Mouse (Mus musculus) forebrain, embryonic 13.5 days (tissue): ENCODE measurements around the gene Vamp5. TPM values are rescaled to one million over a fixed set of nuclear protein-coding genes. Genes with fewer than 3 reads are reported as not detected.
A peak's percentile ranks its signal among the peaks of the same experiment; 100 is the strongest.

ENCODE experiments used
- ATAC-seq: fragments of 200-750 bp; cut with Nextera tagmentation; 2 replicates; pipeline ENCODE4 v1.8.0; 2017
- H3K27ac ChIP-seq: fragments of 300-500 bp; sonication (generic); 2 replicates; pipeline ENCODE4 v1.5.1; 2015; ENCODE audit warnings: inconsistent platforms, mild to moderate bottlenecking, moderate library complexity
- H3K27me3 ChIP-seq: fragments of 300-500 bp; sonication (generic); 2 replicates; pipeline ENCODE4 v1.6.1; 2015; ENCODE audit warnings: mild to moderate bottlenecking, inconsistent platforms
- H3K36me3 ChIP-seq: fragments of 300-500 bp; sonication (generic); 2 replicates; pipeline ENCODE4 v1.6.1; 2015; ENCODE audit warnings: mild to moderate bottlenecking, inconsistent platforms; ENCODE audit not compliant: poor library complexity, severe bottlenecking
- H3K4me1 ChIP-seq: fragments of 300-500 bp; sonication (generic); 2 replicates; pipeline ENCODE4 v1.6.1; 2015; ENCODE audit warnings: inconsistent platforms
- H3K4me2 ChIP-seq: fragments of 300-500 bp; sonication (generic); 2 replicates; pipeline ENCODE4 v1.6.1; 2015; ENCODE audit warnings: inconsistent platforms, mild to moderate bottlenecking, moderate library complexity
- H3K4me3 ChIP-seq: fragments of 300-500 bp; sonication (generic); 2 replicates; pipeline ENCODE4 v1.5.1; 2015; ENCODE audit warnings: mild to moderate bottlenecking, inconsistent platforms
- H3K9ac ChIP-seq: fragments of 300-500 bp; sonication (generic); 2 replicates; pipeline ENCODE4 v1.6.1; 2015; ENCODE audit warnings: mild to moderate bottlenecking, inconsistent platforms
- H3K9me3 ChIP-seq: fragments of 300-500 bp; sonication (generic); replicated peaks from 2 replicates; pipeline ENCODE4 v1.6.1; 2016; ENCODE audit warnings: inconsistent platforms
- WGBS: fragments of 180-500 bp; shearing (Covaris S2); methylation state at CpG from one replicate; pipeline ENCODE4 v1.1.7; 2015; 5-methylcytosine and 5-hydroxymethylcytosine counted together
- polyA plus RNA-seq: library from polyadenylated mRNA; unstranded; fragments of >200 nt; fragmentation: Nextera tagmentation; extraction: Ambion mirVana; gene quantifications from 2 replicates; pipeline ENCODE4 v1.2.1, GENCODE M21; 2015

Vamp5 gene
- polyA plus RNA-seq, 1 experiment from 2014 or later: 10.1 TPM

DNA sequence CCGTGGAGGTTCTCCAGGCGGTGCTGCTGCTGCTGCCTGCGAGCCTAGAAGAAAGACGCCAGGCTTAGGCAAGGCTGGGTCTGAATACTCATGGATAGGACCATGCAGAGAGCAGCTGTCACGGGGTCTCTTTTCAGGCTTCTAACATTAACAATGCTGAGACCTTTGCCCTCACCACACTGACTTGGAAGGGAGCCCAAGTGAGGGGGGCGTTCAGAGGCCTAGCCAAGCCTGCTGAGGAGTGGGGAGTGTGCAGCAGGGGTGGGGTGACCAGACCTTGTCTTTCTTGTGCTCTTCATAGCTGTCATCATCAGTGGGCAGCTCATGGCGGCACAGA lies 19.7 kb downstream of the Vamp5 start:
- Histone ChIP-seq H3K4me1 (peaks cover 25% of the 10 kb centered on the region), H3K36me3 (peaks cover 36% of the 10 kb centered on the region), H3K9me3 (no peaks in the 10 kb centered on the region), H3K9ac (no peak overlapping the region), H3K4me2 (no peak overlapping the region), H3K4me3 (no peak overlapping the region), H3K27me3 (0 out of 2 replicates have a peak, but pooled peaks cover 2% of the 10 kb centered on the region), H3K27ac (no peak overlapping the region)
- no peak for ATAC-seq
- WGBS: 71% methylated on average over 7 of the region's 7 CpGs

DNA sequence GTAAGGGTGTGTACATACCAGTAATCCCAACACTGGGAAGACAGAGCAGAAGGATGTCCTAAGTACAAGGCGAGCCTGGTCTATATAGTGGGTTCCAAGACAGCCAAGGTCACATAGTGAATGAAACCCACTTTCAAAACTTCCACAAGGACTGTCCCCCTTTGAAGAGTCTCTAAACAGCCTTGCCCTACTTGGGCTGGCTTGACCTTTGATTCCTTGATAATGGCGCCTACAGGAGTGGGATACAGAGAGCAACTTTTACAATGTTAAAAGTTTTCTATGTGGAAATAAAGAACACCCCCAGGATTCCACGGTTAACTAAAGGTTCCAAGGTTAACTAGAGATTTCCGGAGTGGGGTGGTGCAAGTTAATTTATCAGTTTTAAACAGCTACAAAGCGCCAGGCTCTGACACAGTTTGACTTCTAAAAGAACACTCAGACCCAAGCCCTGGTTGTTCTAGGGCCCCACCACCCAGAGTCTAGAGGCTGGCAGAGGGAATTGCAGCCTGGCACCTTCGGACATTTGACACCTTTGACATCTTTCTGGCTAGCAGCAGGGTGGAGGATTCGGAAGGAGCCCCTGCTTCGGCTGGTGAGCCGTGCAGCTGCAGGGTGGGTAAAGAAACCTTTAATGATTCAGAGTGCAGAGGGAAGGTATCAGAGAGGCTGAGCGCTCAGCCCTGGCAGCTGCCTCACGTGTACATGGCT lies 20.2 kb downstream of the Vamp5 start:
- Histone ChIP-seq H3K4me2 (no peak overlapping the region), H3K4me3 (no peak overlapping the region), H3K9me3 (no peaks in the 10 kb centered on the region), H3K36me3 (peaks cover 36% of the 10 kb centered on the region), H3K9ac (no peak overlapping the region), H3K27me3 (0 out of 2 replicates have a peak, but pooled peaks cover 2% of the 10 kb centered on the region), H3K4me1 (peaks cover 27% of the 10 kb centered on the region), H3K27ac (no peak overlapping the region)
- no peak for ATAC-seq
- 87% methylated on average over 11 of the region's 11 CpGs for WGBS

DNA sequence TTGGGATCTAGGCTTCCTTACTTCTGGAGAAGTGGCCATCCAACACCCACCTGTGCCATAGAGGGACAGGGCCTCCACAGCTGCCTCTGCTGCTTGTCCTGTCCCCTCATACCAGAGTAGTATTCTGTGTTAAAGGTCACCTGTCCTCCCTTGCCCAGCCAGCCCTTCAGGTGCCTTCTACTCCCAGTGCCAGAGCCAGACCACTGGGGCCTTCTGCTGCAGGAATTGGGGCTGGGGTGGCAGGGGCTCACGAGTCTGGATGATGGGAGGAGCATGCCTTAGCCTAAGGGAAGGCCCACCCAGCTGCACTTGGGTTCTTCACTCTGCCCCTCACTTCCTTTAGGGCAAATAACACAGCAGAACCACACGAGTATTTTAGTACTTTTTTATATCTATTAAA lies 20.9 kb downstream of the Vamp5 start:
- Histone ChIP-seq H3K4me3 (no peak overlapping the region), H3K4me1 (peaks cover 32% of the 10 kb centered on the region)

DNA sequence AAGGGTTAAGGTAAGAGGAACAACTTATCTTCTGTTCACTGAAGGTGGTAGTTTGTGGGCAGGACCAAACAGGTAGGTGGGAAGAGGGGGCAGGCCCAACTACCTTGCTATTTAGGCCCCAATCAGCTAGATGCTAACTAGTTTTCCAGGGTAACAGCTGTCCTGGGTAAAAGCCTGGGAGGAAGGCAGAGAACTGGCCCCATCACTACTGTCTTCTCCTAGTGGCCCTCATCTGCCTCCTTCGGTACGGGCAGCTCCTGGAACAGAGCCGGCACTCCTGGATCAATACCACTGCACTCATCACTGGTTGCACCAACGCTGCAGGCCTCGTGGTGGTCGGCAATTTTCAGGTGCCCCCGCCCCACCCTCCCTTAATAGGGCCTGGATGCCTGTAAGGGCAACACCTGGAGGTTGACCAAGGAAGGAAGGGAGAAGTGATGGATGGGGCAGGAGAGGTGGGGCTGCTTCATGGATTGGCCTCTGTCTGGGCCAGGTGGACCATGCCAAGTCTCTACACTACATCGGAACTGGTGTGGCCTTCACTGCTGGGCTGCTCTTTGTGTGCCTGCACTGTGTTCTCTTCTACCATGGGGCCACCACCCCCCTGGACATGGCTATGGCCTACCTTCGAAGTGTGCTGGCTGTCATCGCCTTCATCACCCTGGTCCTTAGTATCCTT lies 22.0 kb downstream of the Vamp5 start:
- WGBS: 92% methylated on average over 10 of the region's 10 CpGs
- ATAC-seq: no peak

More for the DNA sequence above, 20.9 kb downstream of the Vamp5 start:
- Histone ChIP-seq H3K4me2 (no peak overlapping the region), H3K36me3 (peaks cover 36% of the 10 kb centered on the region), H3K27me3 (no peaks in the 10 kb centered on the region), H3K9me3 (no peaks in the 10 kb centered on the region), H3K9ac (no peak overlapping the region), H3K27ac (no peak overlapping the region)
- no peak for ATAC-seq
- 77% methylated on average over 2 of the region's 2 CpGs for WGBS

DNA sequence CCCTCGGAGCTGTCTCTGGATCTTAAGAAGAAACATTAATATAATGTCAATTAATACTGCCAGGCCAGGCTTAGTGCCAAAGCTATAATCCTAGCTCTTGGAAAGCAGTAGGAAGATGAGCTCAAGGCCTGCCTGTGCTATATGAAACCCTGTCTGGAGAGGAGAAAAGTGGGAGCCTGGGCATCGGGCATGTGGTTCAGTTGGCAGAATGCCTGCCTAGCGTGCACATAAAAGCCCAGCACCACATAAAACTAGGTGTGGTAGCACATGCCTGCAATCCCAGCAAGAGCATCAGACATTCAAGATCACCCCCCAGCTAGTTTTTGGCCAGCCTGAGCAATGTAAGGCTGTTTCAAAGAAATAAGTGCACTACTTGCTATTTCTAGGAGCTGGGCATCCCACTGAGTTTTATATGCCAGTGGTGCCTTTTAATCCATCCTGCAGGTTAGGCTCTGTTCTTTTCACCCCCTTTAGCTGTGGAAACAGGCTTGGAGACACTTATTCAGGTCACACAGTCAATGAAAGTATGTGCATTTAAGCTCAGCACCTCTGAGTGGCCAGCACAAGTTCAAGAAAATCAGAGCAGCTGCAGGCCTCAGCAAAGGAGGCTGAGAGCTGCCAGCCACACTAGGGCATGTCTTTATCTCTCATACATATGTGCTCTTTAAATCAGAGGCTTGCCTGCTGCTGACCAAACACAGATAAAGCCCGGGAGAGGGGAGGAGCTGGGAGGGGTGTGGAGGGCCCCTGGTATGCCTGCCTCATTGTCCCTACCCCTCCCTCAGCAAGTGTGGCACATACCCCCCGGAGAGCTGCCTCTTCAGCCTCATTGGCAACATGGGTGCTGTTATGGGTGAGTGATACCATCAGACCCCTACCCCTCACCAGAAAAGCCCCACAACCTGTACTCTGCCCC lies 22.8 kb downstream of the Vamp5 start:
- WGBS: 85% methylated on average over 5 of the region's 5 CpGs
- Histone ChIP-seq H3K4me2 (no peak overlapping the region), H3K27ac (no peak overlapping the region)

More for the DNA sequence above, 22.0 kb downstream of the Vamp5 start:
- no peak overlapping the region for H3K27ac ChIP-seq
- H3K9ac ChIP-seq: no peak overlapping the region
- no peak overlapping the region for H3K4me2 ChIP-seq
- no peaks in the 10 kb centered on the region for H3K9me3 ChIP-seq
- peaks cover 36% of the 10 kb centered on the region for H3K36me3 ChIP-seq
- H3K4me3 ChIP-seq: no peak overlapping the region
- H3K27me3 ChIP-seq: no peaks in the 10 kb centered on the region
- H3K4me1 ChIP-seq: peaks cover 32% of the 10 kb centered on the region

DNA sequence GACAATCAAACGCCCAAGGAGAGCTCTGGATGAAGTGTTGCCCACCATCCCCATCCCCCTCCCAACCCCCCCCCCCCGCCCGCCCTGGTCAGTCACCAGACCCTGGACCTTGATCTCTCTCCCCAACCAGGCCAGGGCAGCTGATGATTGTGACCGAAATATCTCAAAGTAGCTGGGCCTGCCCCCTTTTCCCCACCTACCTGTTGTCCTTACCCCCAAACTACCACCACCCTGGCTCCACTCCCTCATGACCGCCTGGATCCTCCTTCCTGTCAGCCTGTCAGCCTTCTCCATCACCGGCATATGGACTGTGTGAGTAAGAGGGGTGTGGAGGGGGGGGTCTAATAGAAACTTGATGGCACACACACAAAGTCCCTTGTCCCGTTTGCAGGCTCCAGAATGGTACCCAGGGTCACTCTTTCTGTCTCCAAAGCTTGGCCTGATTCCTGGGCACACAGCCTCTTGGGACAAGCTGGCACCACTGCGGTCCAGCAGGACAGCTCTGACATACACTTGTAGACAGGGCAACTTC lies 24.2 kb downstream of the Vamp5 start:
- no peak for ATAC-seq
- peaks cover 28% of the 10 kb centered on the region for H3K4me1 ChIP-seq
- WGBS: 38% methylated on average over 8 of the region's 8 CpGs
- peaks cover 37% of the 10 kb centered on the region for H3K36me3 ChIP-seq
- no peaks in the 10 kb centered on the region for H3K27me3 ChIP-seq
- H3K9me3 ChIP-seq: no peaks in the 10 kb centered on the region
- no peak overlapping the region for H3K27ac ChIP-seq
- H3K9ac ChIP-seq: peak overlapping the region; percentile 76
- H3K4me3 ChIP-seq: peak overlapping the region; percentile 56
- H3K4me2 ChIP-seq: peak overlapping the region; percentile 98

More for the DNA sequence above, 22.8 kb downstream of the Vamp5 start:
- ATAC-seq: no peak
- Histone ChIP-seq H3K4me3 (no peak overlapping the region), H3K9ac (no peak overlapping the region), H3K4me1 (peaks cover 32% of the 10 kb centered on the region), H3K27me3 (no peaks in the 10 kb centered on the region), H3K9me3 (no peaks in the 10 kb centered on the region), H3K36me3 (peaks cover 36% of the 10 kb centered on the region)

DNA sequence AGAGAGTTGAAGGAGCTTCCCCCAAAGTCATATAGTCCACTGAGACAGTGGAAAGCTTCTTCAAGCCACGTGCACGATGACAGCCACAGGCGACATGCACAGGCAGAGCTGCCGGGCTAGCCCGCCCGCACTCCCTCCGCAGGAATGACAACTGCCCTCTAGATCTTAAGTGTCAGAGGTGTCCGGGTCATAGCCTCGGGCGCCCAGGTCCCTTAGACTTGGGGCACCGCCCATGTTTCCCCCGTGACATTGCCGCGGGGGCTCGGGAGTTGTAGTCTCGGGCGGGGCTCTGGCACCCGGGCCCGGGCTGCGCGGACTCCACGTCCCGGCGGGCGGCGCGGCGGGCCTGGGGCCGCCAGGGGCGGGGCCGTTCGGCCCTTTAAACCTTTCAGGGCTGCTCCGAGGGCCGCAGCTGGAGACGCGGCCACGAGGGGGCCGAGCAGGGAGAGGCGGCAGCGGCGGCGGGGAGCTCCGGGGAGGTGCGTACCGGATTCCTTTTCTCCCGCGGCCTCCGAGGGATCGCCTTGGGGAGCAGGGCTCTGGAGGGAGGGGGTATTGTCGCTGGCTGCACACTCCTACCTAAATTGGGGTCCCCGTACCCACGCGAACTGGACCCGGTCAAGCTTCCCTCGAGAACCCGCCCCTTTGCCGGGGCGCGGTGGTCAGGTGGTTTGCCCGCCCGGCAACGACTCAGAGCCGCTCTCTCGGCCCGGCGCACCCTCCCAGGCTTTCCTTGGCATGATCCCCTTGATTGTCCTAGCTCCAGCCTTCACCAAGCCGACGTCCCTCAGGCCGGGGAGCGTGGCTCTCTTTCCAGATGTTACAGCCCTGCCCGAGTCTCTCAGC lies 25.0 kb downstream of the Vamp5 start, which contains the start of gene Tmem150a:
TSS of gene Tmem150a (plus strand) at position 382 of the 846 bp plus-strand sequence.
- no peaks in the 10 kb centered on the region for H3K9me3 ChIP-seq
- peak within 1 kb of the TSS; percentile 56 for H3K4me3 ChIP-seq
- no peaks in the 10 kb centered on the region for H3K27me3 ChIP-seq
- H3K4me2 ChIP-seq: peak within 1 kb of the TSS; percentile 98
- ATAC-seq: peak; percentile 85
- WGBS: under 1% methylated on average over 68 of the region's 71 CpGs
- H3K4me1 ChIP-seq: peaks cover 21% of the 10 kb centered on the region
- peaks cover 41% of the 10 kb centered on the region for H3K36me3 ChIP-seq
- H3K27ac ChIP-seq: peak within 1 kb of the TSS; percentile 35; the same call in 1 of the 2 replicates
- H3K9ac ChIP-seq: peak within 1 kb of the TSS; percentile 76

DNA sequence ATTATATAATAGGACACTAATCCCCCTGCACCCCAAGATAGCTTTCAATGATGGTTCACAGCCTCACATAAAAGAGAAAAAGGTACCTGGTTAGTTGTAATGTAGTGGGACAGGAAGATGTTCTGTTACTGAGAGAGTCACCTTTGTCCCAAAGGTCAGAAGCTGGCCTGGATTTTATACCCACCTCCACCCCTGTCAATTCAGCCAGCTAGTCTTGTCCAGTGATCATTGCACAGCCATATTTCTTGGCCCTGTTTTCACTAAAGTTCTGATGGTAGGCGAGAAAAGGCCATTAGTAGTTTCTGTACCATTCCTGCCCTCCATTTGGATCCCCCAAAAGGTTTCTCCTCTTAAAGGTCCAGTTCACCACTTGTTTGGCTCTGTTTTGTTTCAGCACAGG lies 26.2 kb downstream of the Vamp5 start:
- Histone ChIP-seq H3K4me1 (peaks cover 28% of the 10 kb centered on the region), H3K27ac (no peak overlapping the region), H3K36me3 (peaks cover 41% of the 10 kb centered on the region), H3K27me3 (no peaks in the 10 kb centered on the region), H3K9ac (no peak overlapping the region), H3K9me3 (no peaks in the 10 kb centered on the region), H3K4me3 (no peak overlapping the region), H3K4me2 (no peak overlapping the region)
- no peak for ATAC-seq
- 65% methylated on average over 1 of the region's 1 CpGs for WGBS

DNA sequence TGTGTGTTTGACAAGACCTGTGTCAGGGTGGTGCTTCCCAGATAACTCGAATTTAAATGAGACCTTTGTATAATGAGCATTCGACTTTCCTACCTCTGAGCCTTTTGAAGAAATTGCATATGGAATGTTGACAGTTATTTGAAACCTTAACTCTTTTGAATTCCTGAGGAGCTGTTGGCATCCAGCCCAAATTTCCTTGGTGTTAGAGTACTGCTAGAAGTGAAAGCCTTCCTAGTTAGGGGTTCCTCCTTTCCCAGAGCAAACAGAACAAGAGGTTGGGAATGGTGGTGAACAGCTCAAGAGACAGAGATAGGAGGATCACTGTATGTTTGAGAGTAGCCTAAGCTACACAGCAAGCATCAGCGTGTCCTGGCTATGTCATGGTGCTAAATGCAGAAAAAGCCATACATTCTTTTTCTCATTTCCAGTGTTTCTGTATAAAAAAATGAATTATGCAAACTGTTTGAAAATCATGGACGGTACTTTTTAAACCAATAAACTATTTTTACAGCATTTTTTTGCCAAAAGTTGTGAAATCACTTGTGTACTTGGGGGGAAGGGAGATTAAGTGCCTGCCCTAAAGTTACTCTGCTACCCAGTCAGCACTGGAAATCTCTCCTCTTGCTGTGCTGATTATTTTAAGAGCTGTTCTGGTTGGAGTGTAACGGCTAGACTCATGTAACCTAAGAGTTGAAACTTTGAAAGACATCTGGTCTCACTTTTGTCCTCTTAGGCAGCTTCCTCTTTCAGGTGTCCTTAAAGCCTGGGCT lies 27.4 kb downstream of the Vamp5 start:
- H3K27me3 ChIP-seq: no peaks in the 10 kb centered on the region
- H3K4me2 ChIP-seq: no peak overlapping the region
- no peak for ATAC-seq
- WGBS: 82% methylated on average over 5 of the region's 5 CpGs
- H3K9ac ChIP-seq: no peak overlapping the region
- peaks cover 34% of the 10 kb centered on the region for H3K36me3 ChIP-seq
- peaks cover 40% of the 10 kb centered on the region for H3K4me1 ChIP-seq
- H3K27ac ChIP-seq: no peak overlapping the region
- no peaks in the 10 kb centered on the region for H3K9me3 ChIP-seq
- H3K4me3 ChIP-seq: no peak overlapping the region

DNA sequence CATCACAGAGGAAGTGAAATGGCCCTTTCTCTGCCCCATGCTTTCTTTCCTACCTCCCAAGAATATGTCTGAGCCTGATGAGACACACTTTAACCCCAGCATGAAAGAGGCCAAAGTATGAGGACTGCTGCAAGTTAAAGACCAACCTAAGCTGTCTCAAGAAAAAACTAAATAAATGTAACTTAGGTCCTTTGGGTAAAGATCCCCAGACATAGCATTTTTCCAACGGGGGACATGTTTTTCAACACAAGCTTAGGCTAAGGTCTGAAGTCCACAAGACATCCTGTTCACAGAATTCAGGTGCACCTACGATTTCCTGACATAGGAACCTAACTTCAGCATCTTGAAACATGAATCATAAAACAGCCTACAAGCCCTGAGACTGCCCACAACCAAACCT lies 30.1 kb downstream of the Vamp5 start:
- peaks cover 26% of the 10 kb centered on the region for H3K36me3 ChIP-seq
- H3K4me2 ChIP-seq: no peak overlapping the region
- no peaks in the 10 kb centered on the region for H3K9me3 ChIP-seq
- 92% methylated on average over 2 of the region's 2 CpGs for WGBS
- no peaks in the 10 kb centered on the region for H3K27me3 ChIP-seq
- no peak overlapping the region for H3K27ac ChIP-seq
- peaks cover 47% of the 10 kb centered on the region for H3K4me1 ChIP-seq
- no peak overlapping the region for H3K4me3 ChIP-seq
- H3K9ac ChIP-seq: no peak overlapping the region
- ATAC-seq: no peak
